Mouse (Mus musculus) small intestine, adult 2 months (tissue): ENCODE measurements around the gene Itgb1bp1.

Experiments
- CTCF ChIP-seq: fragments of 200-500 bp; IDR thresholded peaks from 2 replicates; pipeline ENCODE4 v1.5.1; 2012; ENCODE audit warnings: low read depth, mild to moderate bottlenecking, control low read depth, inconsistent platforms, low read length, moderate library complexity, mixed read lengths; ENCODE audit not compliant: insufficient replicate concordance, insufficient read length; ENCODE audit errors: extremely low read depth
- POLR2A ChIP-seq: fragments of 200-500 bp; IDR thresholded peaks from 2 replicates; pipeline ENCODE4 v1.6.1; 2012; ENCODE audit warnings: low read depth, mild to moderate bottlenecking, control low read depth, inconsistent platforms, low read length, moderate library complexity

- no peak for TF ChIP-seq CTCF
- no peak for TF ChIP-seq POLR2A
Observed at GRCm38 (mm10) chr12:21204701-21205312, 81.3 kb downstream of the Itgb1bp1 start.
